Mouse (Mus musculus): ENCODE measurements around the gene Chchd1.

DNA sequence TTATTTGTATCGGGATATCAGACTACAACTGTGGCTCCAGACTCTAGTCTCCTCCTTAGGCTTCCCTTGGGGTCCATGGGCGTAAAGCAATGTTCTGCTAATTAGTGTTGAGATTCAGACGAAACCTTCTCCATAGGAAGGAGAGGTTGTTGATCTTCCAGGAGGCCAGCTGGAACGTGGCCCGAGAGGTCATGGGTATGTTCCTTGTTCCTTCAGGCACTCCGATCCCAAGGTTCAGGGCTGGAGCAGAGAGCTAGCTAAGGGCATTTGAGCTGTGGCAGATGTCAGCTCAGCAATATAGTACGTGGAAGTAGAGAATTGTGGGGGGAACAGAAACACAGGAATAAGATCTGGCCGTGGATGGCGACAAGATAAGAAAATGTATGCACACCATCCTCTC, 47.1 kb upstream of the Chchd1 start:
- TF ChIP-seq CTCF (IDR thresholded peaks at IDR 0.05; ENCODE audit: extremely low read depth, insufficient read length, insufficient replicate concordance, low read depth, low read length): no peak
- TF ChIP-seq POLR2A (IDR thresholded peaks at IDR 0.05; ENCODE audit: low read depth, low read length): no peak
